Comparison of ENCODE assay signal across 11 mouse cellular contexts in the genomic region with DNA sequence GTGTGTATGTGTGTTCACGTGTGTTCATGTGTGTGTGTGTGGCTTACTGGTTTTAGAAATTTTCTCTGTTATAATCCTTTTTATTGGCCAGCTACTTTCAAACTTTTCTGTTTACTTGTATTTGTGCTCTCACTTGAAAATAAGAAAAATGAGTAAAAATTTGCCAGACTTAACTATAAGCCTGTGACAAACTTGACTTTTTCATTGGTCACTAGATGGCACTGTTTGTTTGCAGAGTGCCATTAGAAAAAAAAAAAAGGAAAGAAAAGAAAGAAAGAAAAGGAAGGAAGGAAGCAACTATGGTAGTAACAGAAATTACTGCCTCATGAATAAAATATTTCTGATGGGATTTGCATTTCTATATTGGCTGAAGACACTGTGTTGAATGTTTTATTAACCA. TPM values are rescaled to one million over a fixed set of nuclear protein-coding genes. Genes with fewer than 3 reads are reported as not detected.
DNase-seq lines count a peak whose midpoint lies in the region; ATAC-seq and TF ChIP-seq lines count a peak whose summit lies in the region.
"Had no signal": no experiment of that assay in that cellular context is flagged by ENCODE, and none has a peak within 500 bp of the region (broad histone marks: within the 10 kb centered on the region; RNA-seq: fewer than 3 reads in every experiment).

No protein-coding gene starts in this region.

- no peaks in the 10 kb centered on the region for H3K9me3 ChIP-seq in forebrain, embryonic 14.5 days (replicated peaks; ENCODE audit: control insufficient read depth, low read length)
- no peaks in the 10 kb centered on the region for H3K9me3 ChIP-seq in forebrain, embryonic 10.5 days
- H3K9me3 ChIP-seq in limb, embryonic 14.5 days (ENCODE audit: control insufficient read depth, low read length) = no peaks in the 10 kb centered on the region
- no peaks in the 10 kb centered on the region for H3K9me3 ChIP-seq in limb, embryonic 10.5 days (replicated peaks)
- no peaks in the 10 kb centered on the region for H3K9me3 ChIP-seq in E14TG2a.4 (ENCODE audit: low read length)
- H3K9me3 ChIP-seq: limb, embryonic 15.5 days had no signal

- no peaks in the 10 kb centered on the region for H3K4me1 ChIP-seq in forebrain, embryonic 14.5 days (ENCODE audit: control insufficient read depth, insufficient read depth, low read length)
- H3K4me1 ChIP-seq in forebrain, embryonic 10.5 days = 0 out of 2 replicates have a peak, but pooled peaks cover 4% of the 10 kb centered on the region
- peaks cover 9% of the 10 kb centered on the region for H3K4me1 ChIP-seq in limb, embryonic 14.5 days (ENCODE audit: control insufficient read depth, insufficient read depth, low read length)
- no peaks in the 10 kb centered on the region for H3K4me1 ChIP-seq in limb, embryonic 10.5 days
- H3K4me1 ChIP-seq in E14TG2a.4 (replicated peaks; ENCODE audit: low read depth, low read length) = peaks cover 6% of the 10 kb centered on the region; the same call in 1 of the 2 replicates
- H3K4me1 ChIP-seq in thymus, adult 2 months (replicated peaks; ENCODE audit: control insufficient read depth, insufficient read depth, low read length) = no peaks in the 10 kb centered on the region

- 0 out of 2 replicates have a peak, but pooled peaks cover 5% of the 10 kb centered on the region for H3K36me3 ChIP-seq in forebrain, embryonic 14.5 days (ENCODE audit: control insufficient read depth, insufficient read depth, low read length)
- peaks cover 10% of the 10 kb centered on the region for H3K36me3 ChIP-seq in forebrain, embryonic 10.5 days (replicated peaks)
- 0 out of 2 replicates have a peak, but pooled peaks cover 5% of the 10 kb centered on the region for H3K36me3 ChIP-seq in limb, embryonic 14.5 days (ENCODE audit: control insufficient read depth, insufficient read depth, low read length)
- H3K36me3 ChIP-seq in limb, embryonic 10.5 days = peaks cover 12% of the 10 kb centered on the region
- H3K36me3 ChIP-seq in E14TG2a.4 (ENCODE audit: insufficient read depth, low read length) = peaks cover 21% of the 10 kb centered on the region
- H3K36me3 ChIP-seq in thymus, adult 2 months (ENCODE audit: control insufficient read depth, insufficient read depth, low read length) = no peaks in the 10 kb centered on the region

- peak; percentile 75 for DNase-seq in forebrain, embryonic 14.5 days (ENCODE audit: low spot score)
- no peak for DNase-seq in forebrain, embryonic 10.5 days (ENCODE audit: extremely low spot score, low spot score)
- DNase-seq in limb, embryonic 14.5 days (ENCODE audit: low spot score) = peak; percentile 41
- DNase-seq in limb, embryonic 10.5 days (ENCODE audit: low spot score) = no peak
- DNase-seq in embryo, embryonic 9.5 days (ENCODE audit: extremely low spot score) = peak; percentile 10
- DNase-seq in spleen, postnatal 36 days (ENCODE audit: low spot score in 2 of 2) = no peak
- no peak for DNase-seq in thymus, adult 2 months
- DNase-seq: adrenal gland, postnatal 25 days; right cerebral cortex, adult 18-20 months had no signal

- no peak overlapping the region for H3K27ac ChIP-seq in forebrain, embryonic 14.5 days (ENCODE audit: low read depth, low read length)
- no peak overlapping the region for H3K27ac ChIP-seq in forebrain, embryonic 10.5 days
- no peak overlapping the region for H3K27ac ChIP-seq in limb, embryonic 14.5 days (replicated peaks; ENCODE audit: low read depth, low read length)
- H3K27ac ChIP-seq in limb, embryonic 10.5 days = no peak overlapping the region
- H3K27ac ChIP-seq in thymus, adult 2 months (ENCODE audit: control insufficient read depth, insufficient read depth, low read length) = no peak overlapping the region
- H3K27ac ChIP-seq: limb, embryonic 15.5 days had no signal

- peak; percentile 37 for TF ChIP-seq CTCF in E14TG2a.4 (conservative IDR thresholded peaks at IDR 0.05; ENCODE audit: low read length)
- no peak for TF ChIP-seq CTCF in thymus, adult 2 months (IDR thresholded peaks at IDR 0.05; ENCODE audit: borderline replicate concordance, control insufficient read depth, extremely low read depth, insufficient read depth, low read length, poor library complexity)

- H3K27me3 ChIP-seq in forebrain, embryonic 14.5 days (replicated peaks; ENCODE audit: control insufficient read depth, insufficient read depth, low read length) = 0 out of 2 replicates have a peak, but pooled peaks cover 3% of the 10 kb centered on the region
- H3K27me3 ChIP-seq in forebrain, embryonic 10.5 days (ENCODE audit: poor library complexity, severe bottlenecking) = no peaks in the 10 kb centered on the region
- H3K27me3 ChIP-seq in limb, embryonic 14.5 days (ENCODE audit: control insufficient read depth, insufficient read depth, low read length) = no peaks in the 10 kb centered on the region
- no peaks in the 10 kb centered on the region for H3K27me3 ChIP-seq in limb, embryonic 10.5 days (ENCODE audit: low read depth, poor library complexity, severe bottlenecking)
- no peaks in the 10 kb centered on the region for H3K27me3 ChIP-seq in E14TG2a.4 (ENCODE audit: insufficient read depth, low read length)
- no peaks in the 10 kb centered on the region for H3K27me3 ChIP-seq in thymus, adult 2 months (ENCODE audit: control insufficient read depth, insufficient read depth, low read length)
- H3K27me3 ChIP-seq: limb, embryonic 15.5 days had no signal

- H3K4me2 ChIP-seq in forebrain, embryonic 14.5 days (ENCODE audit: low read length) = no peak overlapping the region
- no peak overlapping the region for H3K4me2 ChIP-seq in limb, embryonic 14.5 days (replicated peaks; ENCODE audit: low read depth, low read length, severe bottlenecking)
- H3K4me2 ChIP-seq: limb, embryonic 15.5 days had no signal

- TF ChIP-seq POLR2A in limb, embryonic 14.5 days (IDR thresholded peaks at IDR 0.05; ENCODE audit: borderline replicate concordance, extremely low read depth, insufficient read depth, insufficient read length) = no peak
- no peak for TF ChIP-seq POLR2A in thymus, adult 2 months (IDR thresholded peaks at IDR 0.05; ENCODE audit: control insufficient read depth, extremely low read depth, insufficient read depth, low read length, poor library complexity)

- H3K4me3 ChIP-seq in forebrain, embryonic 14.5 days (ENCODE audit: low read depth, low read length) = no peak overlapping the region
- no peak overlapping the region for H3K4me3 ChIP-seq in forebrain, embryonic 10.5 days
- H3K4me3 ChIP-seq in limb, embryonic 14.5 days (replicated peaks; ENCODE audit: low read length) = no peak overlapping the region
- H3K4me3 ChIP-seq in limb, embryonic 10.5 days = no peak overlapping the region
- H3K4me3 ChIP-seq in E14TG2a.4 (replicated peaks; ENCODE audit: low read length) = no peak overlapping the region
- H3K4me3 ChIP-seq in thymus, adult 2 months (ENCODE audit: control insufficient read depth, insufficient read depth, low read length) = no peak overlapping the region
- H3K4me3 ChIP-seq: limb, embryonic 15.5 days had no signal

- ATAC-seq in forebrain, embryonic 14.5 days = no peak
- ATAC-seq in limb, embryonic 14.5 days (ENCODE audit: low FRiP score, low read depth) = no peak

- no peak overlapping the region for H3K9ac ChIP-seq in forebrain, embryonic 14.5 days (ENCODE audit: low read length)
- H3K9ac ChIP-seq in limb, embryonic 14.5 days (ENCODE audit: low read depth, low read length, severe bottlenecking) = no peak overlapping the region
- H3K9ac ChIP-seq: limb, embryonic 15.5 days had no signal

- 88% methylated on average over 1 of the region's 1 CpGs for WGBS in forebrain, embryonic 14.5 days
- 93% methylated on average over 1 of the region's 1 CpGs for WGBS in forebrain, embryonic 10.5 days
- 95% methylated on average over 1 of the region's 1 CpGs for WGBS in limb, embryonic 14.5 days
- WGBS in limb, embryonic 10.5 days = 100% methylated on average over 1 of the region's 1 CpGs
- 94% methylated on average over 1 of the region's 1 CpGs for WGBS in thymus, adult 2 months

RNA-seq across cellular contexts. Expression of a gene that starts 19.8 kb away (rescaled TPM):
- polyA plus RNA-seq in forebrain, embryonic 14.5 days (2014; fragmentation: Nextera tagmentation; extraction: Ambion mirVana) = 22.8 and 26.9 TPM in 2 replicates
- polyA plus RNA-seq in forebrain, embryonic 10.5 days (2016; fragmentation: Nextera tagmentation; extraction: Ambion mirVana) = 34.2 and 35.8 TPM in 2 replicates
- polyA plus RNA-seq in limb, embryonic 14.5 days (2012; rRNA removed) = 12.8 and 14.7 TPM in 2 replicates
- 22.8 and 23.8 TPM in 2 replicates for polyA plus RNA-seq in limb, embryonic 14.5 days (2014; fragmentation: Nextera tagmentation; extraction: Ambion mirVana)
- polyA plus RNA-seq in limb, embryonic 10.5 days (2016; fragmentation: Nextera tagmentation; extraction: Ambion mirVana) = 26.3 and 29.8 TPM in 2 replicates
- polyA plus RNA-seq in thymus, adult 2 months (2012; rRNA removed) = 13.9 and 15.4 TPM in 2 replicates

RNA-seq across cellular contexts. Expression of a gene that starts 20.0 kb away (rescaled TPM):
- 60.3 and 71.9 TPM in 2 replicates for polyA plus RNA-seq in forebrain, embryonic 14.5 days (2014; fragmentation: Nextera tagmentation; extraction: Ambion mirVana)
- polyA plus RNA-seq in forebrain, embryonic 10.5 days (2016; fragmentation: Nextera tagmentation; extraction: Ambion mirVana) = 131 and 140 TPM in 2 replicates
- polyA plus RNA-seq in limb, embryonic 14.5 days (2012; rRNA removed) = 27.8 and 32.6 TPM in 2 replicates
- polyA plus RNA-seq in limb, embryonic 14.5 days (2014; fragmentation: Nextera tagmentation; extraction: Ambion mirVana) = 78.9 and 85.1 TPM in 2 replicates
- polyA plus RNA-seq in limb, embryonic 10.5 days (2016; fragmentation: Nextera tagmentation; extraction: Ambion mirVana) = 113 and 120 TPM in 2 replicates
- 11.4 and 14.2 TPM in 2 replicates for polyA plus RNA-seq in thymus, adult 2 months (2012; rRNA removed)

Comparison
In these comparisons a context has a peak if more than half of its experiments do, and no peak if none do; other contexts are left out.
1. DNase-seq: peak in forebrain, embryonic 14.5 days (single experiment), limb, embryonic 14.5 days (single experiment) and embryo, embryonic 9.5 days (single experiment); none in forebrain, embryonic 10.5 days (single experiment), limb, embryonic 10.5 days (single experiment), spleen, postnatal 36 days (0 of 2) and thymus, adult 2 months (single experiment).